Mouse (Mus musculus) gastrocnemius, postnatal 25 days (tissue): ENCODE results near the gene Dnajc14. TPM values are rescaled to one million over a fixed set of nuclear protein-coding genes. Genes with fewer than 3 reads are reported as not detected.

ENCODE experiments used
- DNase-seq: peaks from one replicate; pipeline ENCODE4 v3.0.0; 2022
- long read RNA-seq, 2 experiments: library from polyadenylated mRNA; stranded (forward); transcript quantifications; one replicate each; pipeline ENCODE4 v2.0.0; 2021
- total RNA-seq, 2 experiments: library from RNA; stranded (reverse); gene quantifications; 1 replicate in 1 of 2; 2 replicates in 1 of 2; pipeline ENCODE4 v1.2.3; 2021

Dnajc14 gene
- total RNA-seq = 10 to 100 TPM; 20.7 to 21.5 TPM
- long read RNA-seq, experiment 1, full-length matches to known transcripts = 19 of 21 reads
- long read RNA-seq, experiment 1, partial matches to known transcripts = 1 of 21 reads
- long read RNA-seq, experiment 1, other reads (novel, unspliced or antisense) = 1 of 21 reads
- long read RNA-seq, experiment 2, full-length matches to known transcripts = 33 of 40 reads
- long read RNA-seq, experiment 2, partial matches to known transcripts = 3 of 40 reads
- long read RNA-seq, experiment 2, other reads (novel, unspliced or antisense) = 4 of 40 reads

- peak; percentile 48 for DNase-seq
Measured at GRCm38 (mm10) chr10:128803771-128804270, at the start of gene Dnajc14. TSS of gene Dnajc14 (plus strand) at chr10:128804062.

- no peak for DNase-seq
Measured at GRCm38 (mm10) chr10:128772895-128773294, 31.0 kb upstream of the Dnajc14 start.

GRCm38 (mm10) chr10:128773685-128774084 lies 30.2 kb upstream of the Dnajc14 start:
- DNase-seq = no peak

- DNase-seq = no peak
Measured at GRCm38 (mm10) chr10:128778441-128778840, 25.4 kb upstream of the Dnajc14 start.

- peak; percentile 89 for DNase-seq
Measured at GRCm38 (mm10) chr10:128779011-128779795, 24.7 kb upstream of the Dnajc14 start.

- no peak for DNase-seq
Measured at GRCm38 (mm10) chr10:128780200-128780599, 23.7 kb upstream of the Dnajc14 start.

- DNase-seq = peak; percentile 40
Measured at GRCm38 (mm10) chr10:128790398-128791124, 13.3 kb upstream of the Dnajc14 start, which contains the start of gene Mmp19. TSS of gene Mmp19 (plus strand) at chr10:128790910.

- no peak for DNase-seq
Measured at GRCm38 (mm10) chr10:128792041-128792440, 11.8 kb upstream of the Dnajc14 start.

GRCm38 (mm10) chr10:128793258-128793657 lies 10.6 kb upstream of the Dnajc14 start:
- no peak for DNase-seq

- DNase-seq = no peak
Measured at GRCm38 (mm10) chr10:128794391-128794790, 9.5 kb upstream of the Dnajc14 start.

- DNase-seq = no peak
Measured at GRCm38 (mm10) chr10:128795581-128795980, 8.3 kb upstream of the Dnajc14 start.

- no peak for DNase-seq
Measured at GRCm38 (mm10) chr10:128798676-128799075, 5.2 kb upstream of the Dnajc14 start.

- no peak for DNase-seq
Measured at GRCm38 (mm10) chr10:128801981-128802495, 1.8 kb upstream of the Dnajc14 start.

GRCm38 (mm10) chr10:128802956-128803355 lies 906 bp upstream of the Dnajc14 start:
- no peak for DNase-seq

GRCm38 (mm10) chr10:128803361-128803760 lies 501 bp upstream of the Dnajc14 start:
- no peak for DNase-seq

GRCm38 (mm10) chr10:128804271-128805091 lies 619 bp downstream of the Dnajc14 start, which contains the start of gene Tmem198b:
TSS of gene Tmem198b (minus strand) at chr10:128804370.
- DNase-seq = peak; percentile 62

- DNase-seq = peak; percentile 98
Measured at GRCm38 (mm10) chr10:128805092-128806000, 1.5 kb downstream of the Dnajc14 start.

GRCm38 (mm10) chr10:128806086-128806485 lies 2.2 kb downstream of the Dnajc14 start:
- DNase-seq = no peak

- DNase-seq = no peak
Measured at GRCm38 (mm10) chr10:128807018-128807417, 3.2 kb downstream of the Dnajc14 start.

GRCm38 (mm10) chr10:128817033-128817432 lies 13.2 kb downstream of the Dnajc14 start, which contains the start of gene Sarnp:
TSS of gene Sarnp (plus strand) at chr10:128817333.
- DNase-seq = no peak
